ENCODE assay signal across 8 mouse cellular contexts in genomic region chr5:129583761-129584582, GRCm38 (mm10). TPM values are rescaled to one million over a fixed set of nuclear protein-coding genes. Genes with fewer than 3 reads are reported as not detected.
DNase-seq lines count a peak whose midpoint lies in the region; ATAC-seq lines count a peak whose summit lies in the region.

Mmp17 (plus strand) TSS chr5:129584169.

- peak within 1 kb of the TSS; percentile 67 for H3K27ac ChIP-seq in hindbrain, embryonic 14.5 days

- no peaks in the 10 kb centered on the region for H3K36me3 ChIP-seq in hindbrain, embryonic 14.5 days (replicated peaks; ENCODE audit: control insufficient read depth, insufficient read depth)

- peak; percentile 82 for DNase-seq in T-cell, adult 2 months (ENCODE audit: low spot score)
- DNase-seq in cerebellum, postnatal 36 days, result peak; percentile 90 to 93
- DNase-seq in frontal cortex, postnatal 36 days (ENCODE audit: low spot score in 2 of 2), result peak; percentile 89 to 94
- peak; percentile 91 for DNase-seq in hindbrain, embryonic 14.5 days (ENCODE audit: low spot score)
- peak; percentile 94 to 96 for DNase-seq in layer of hippocampus, postnatal 25 days (ENCODE audit: extremely low spot score in 1 of 2, low spot score in 1 of 2)
- DNase-seq in lung, postnatal 14 days, result peak; percentile 86
- peak; percentile 82 for DNase-seq in ovary, postnatal 36 days (ENCODE audit: low spot score)
- DNase-seq in thymus, postnatal 14 days, result peak; percentile 92

- WGBS in hindbrain, embryonic 14.5 days, result under 1% methylated on average over 77 of the region's 80 CpGs

- peaks cover 22% of the 10 kb centered on the region for H3K27me3 ChIP-seq in hindbrain, embryonic 14.5 days (ENCODE audit: control insufficient read depth, insufficient read depth, low read length)

- peak within 1 kb of the TSS; percentile 100 for H3K4me2 ChIP-seq in hindbrain, embryonic 14.5 days (replicated peaks)

- H3K9ac ChIP-seq in hindbrain, embryonic 14.5 days, result peak within 1 kb of the TSS; percentile 93

- H3K9me3 ChIP-seq in hindbrain, embryonic 14.5 days (ENCODE audit: control insufficient read depth, low read length), result no peaks in the 10 kb centered on the region

- ATAC-seq in hindbrain, embryonic 14.5 days (ENCODE audit: low FRiP score), result peak; percentile 91

- H3K4me1 ChIP-seq in hindbrain, embryonic 14.5 days (replicated peaks; ENCODE audit: control insufficient read depth, insufficient read depth, low read length), result peaks cover 20% of the 10 kb centered on the region

- peak within 1 kb of the TSS; percentile 91 for H3K4me3 ChIP-seq in hindbrain, embryonic 14.5 days (replicated peaks; ENCODE audit: low read length)

RNA-seq across cellular contexts. Expression of gene Mmp17, which starts in this region (rescaled TPM):
- 7.3 and 11.8 TPM in 2 replicates for polyA plus RNA-seq in hindbrain, embryonic 14.5 days (2014; fragmentation: Nextera tagmentation; extraction: Ambion mirVana)
- 100 to 1,000 TPM; 125 to 126 TPM for total RNA-seq in layer of hippocampus, postnatal 25 days (2021)

Comparison
In these comparisons a context has a peak if more than half of its experiments do, and no peak if none do; other contexts are left out.
1. Peak in every context shown above with its lines: DNase-seq, ATAC-seq, H3K4me3 ChIP-seq and H3K27ac ChIP-seq.